Mouse (Mus musculus) right cerebral cortex, postnatal 10 days (tissue): ENCODE results near the gene Kcnk7.
"Not testable (repeated sequence)": the region's sequence is repeated elsewhere in the genome, so short reads cannot be mapped to it uniquely, and the experiment has no call there.

Source experiments
- DNase-seq, 2 experiments: peaks; one replicate each; pipeline ENCODE4 v3.0.0; 2021; ENCODE audit warnings: low spot score in 2 of 2

The Kcnk7 gene

DNA sequence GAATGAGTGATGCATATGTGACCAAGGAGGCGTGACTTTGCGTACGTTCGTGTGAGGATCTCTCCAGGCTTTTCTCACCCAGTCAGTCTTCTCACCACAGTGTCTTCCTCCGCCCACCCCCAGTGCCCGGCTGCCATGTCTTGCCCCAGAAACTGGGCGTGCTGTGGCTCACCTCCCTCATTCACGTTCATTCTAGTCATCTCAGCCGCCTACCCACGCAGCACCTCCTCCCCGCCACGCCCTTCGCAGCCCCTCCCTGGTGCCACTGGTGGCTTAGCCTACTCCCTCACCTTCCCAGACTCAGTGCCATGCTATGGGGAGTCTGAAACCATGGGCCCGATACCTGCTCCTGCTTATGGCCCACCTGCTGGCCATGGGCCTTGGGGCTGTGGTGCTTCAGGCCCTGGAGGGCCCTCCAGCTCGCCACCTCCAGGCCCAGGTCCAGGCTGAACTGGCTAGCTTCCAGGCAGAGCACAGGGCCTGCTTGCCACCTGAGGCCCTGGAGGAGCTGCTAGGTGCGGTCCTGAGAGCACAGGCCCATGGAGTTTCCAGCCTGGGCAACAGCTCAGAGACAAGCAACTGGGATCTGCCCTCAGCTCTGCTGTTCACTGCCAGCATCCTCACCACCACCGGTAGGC, at the start of gene Kcnk7:
TSS of gene Kcnk7 (plus strand) at position 205 of the 638 bp plus-strand sequence.
- DNase-seq, result no peak

DNA sequence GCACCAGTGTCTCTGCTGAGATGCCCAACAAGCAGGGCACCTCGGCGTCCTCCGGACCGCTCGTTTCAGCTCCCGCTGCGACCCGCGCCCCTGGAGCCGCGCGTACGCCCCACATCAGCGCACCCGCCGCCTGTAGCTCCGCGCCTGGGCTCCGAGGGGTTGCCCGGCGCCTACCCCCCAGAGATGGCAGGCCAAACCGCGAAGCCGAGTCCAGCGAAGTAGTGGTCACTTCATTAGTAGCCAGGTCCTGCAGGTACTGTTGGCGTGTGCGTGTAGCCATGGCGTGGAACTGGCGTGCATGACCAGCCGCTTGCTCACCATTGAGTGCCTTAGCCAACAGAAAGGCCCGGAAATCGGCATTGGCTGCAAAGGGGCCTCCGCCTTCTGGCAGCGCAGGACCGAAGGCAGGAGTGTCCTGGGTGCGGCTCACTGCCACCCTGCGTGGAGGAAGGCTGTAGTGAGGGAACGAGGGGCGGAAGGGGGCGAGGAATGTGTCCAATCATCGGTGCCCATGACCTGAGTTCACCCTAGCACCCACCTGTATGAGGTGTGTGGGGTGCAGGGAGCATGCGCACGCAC, 49.4 kb upstream of the Kcnk7 start:
- no peak for DNase-seq

DNA sequence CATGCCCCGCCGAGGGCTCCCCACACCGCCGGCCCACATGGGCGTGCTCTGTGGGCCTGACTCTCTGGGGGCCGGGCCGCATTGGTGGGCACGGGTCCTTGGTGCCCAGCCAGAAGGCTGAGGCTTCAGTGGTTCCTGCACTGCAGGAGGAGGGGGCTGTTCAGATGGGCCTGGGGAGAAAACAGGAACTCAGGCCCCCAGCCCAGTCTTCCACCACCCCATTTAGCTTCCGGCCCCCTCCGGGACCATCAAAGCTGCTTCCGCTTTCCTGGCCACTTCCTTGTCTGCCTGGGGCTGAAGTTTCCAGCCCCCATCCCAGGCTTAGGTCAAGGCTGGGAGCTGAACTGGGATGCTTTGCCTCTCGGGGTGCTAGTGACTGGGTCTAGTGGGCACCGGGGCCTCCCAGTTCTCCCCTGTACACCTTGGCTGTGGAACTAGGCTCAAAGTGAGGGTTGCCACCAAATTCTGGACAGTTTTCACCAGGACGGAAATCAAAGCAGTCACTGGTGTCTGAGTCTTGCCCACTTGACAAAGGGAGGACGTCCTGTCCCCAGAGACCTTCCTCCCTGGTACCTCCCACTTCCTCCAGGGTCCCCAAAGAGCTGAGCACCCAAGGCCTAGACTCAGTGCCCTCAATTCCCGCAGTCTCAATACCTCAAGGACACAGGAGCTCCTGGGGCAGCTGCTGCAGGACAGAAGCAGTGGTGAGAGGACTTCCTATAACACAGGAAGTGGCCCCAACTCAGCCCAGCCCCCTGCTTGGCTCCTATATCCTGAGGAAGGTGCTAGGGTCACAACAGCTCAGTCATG, 43.0 kb upstream of the Kcnk7 start:
- DNase-seq, result peak; percentile 62 to 63

DNA sequence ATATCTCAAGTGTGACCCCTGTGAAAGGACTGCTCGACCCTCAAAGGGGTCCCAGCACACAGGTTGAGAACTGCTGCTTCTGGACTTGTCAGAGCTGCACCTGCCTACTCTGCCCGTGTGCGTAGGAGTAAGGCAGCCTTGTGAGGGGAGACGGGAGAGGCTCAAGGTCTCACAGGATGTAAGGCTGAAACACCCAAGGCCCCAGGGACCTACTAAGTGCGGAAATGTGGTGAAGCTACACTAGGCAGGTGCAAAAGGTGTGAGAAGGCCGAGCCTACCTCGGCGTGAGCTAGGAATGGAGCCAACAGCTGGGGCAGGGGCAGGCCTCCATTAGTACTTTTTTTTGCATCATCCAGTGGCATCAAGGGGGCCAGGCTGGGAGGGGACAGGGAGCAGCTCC, 41.9 kb upstream of the Kcnk7 start:
- no peak for DNase-seq

DNA sequence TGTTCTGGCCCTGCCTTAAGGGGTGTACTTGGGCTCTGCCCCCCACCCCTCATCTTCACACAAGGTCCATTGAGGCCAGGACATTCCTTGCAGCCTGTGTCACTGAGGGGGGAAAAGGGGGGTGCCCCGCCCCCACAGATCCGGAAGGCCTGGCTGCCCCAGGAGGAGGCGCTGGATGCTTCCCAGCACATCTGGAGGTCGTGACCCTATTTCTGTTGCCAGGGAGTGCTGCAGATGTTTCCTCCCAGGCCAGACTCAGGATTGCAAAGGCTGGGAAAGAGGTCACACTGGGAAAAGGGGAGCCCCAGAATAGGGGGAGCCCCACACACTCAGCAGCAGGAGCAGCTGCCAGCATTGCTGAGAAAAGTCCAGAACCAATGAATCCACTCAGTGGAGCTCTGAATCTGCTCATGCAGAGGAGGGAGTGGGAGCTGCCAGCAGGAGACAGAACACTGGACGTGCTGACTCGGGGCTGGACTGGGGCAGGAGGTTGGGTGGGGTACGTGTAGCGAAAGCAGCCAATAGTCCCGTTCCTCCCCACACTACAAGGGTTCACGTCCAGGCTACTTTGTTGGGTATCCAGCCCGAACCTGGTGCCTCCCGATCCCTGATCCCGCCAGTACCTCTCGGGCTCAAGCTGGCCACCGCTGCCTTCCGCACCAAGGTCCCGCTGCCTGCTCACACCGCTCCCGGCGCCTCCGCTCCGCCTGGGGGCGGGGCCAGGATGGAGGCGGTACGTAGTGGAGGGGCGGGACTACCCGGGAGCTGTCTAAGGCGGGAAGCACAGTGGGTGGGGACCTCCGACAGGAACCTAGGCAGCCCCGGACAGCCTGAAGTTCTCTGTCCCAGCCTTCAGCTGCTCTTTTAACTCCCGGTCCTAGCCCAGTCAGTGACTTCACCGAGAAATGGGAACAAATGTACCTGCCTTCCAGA, 40.9 kb upstream of the Kcnk7 start, which contains the start of gene Sipa1:
TSS of gene Sipa1 (minus strand) at position 727 of the 933 bp plus-strand sequence.
- DNase-seq, result peak; percentile 82 to 86

- DNase-seq, result no peak
These were observed 39.4 kb upstream of the Kcnk7 start for GRCm38 (mm10) chr19:5664669-5665257.

GRCm38 (mm10) chr19:5665465-5665864, 38.7 kb upstream of the Kcnk7 start:
- no peak for DNase-seq

- no peak for DNase-seq
These were observed 37.8 kb upstream of the Kcnk7 start for GRCm38 (mm10) chr19:5666386-5666785.

DNA sequence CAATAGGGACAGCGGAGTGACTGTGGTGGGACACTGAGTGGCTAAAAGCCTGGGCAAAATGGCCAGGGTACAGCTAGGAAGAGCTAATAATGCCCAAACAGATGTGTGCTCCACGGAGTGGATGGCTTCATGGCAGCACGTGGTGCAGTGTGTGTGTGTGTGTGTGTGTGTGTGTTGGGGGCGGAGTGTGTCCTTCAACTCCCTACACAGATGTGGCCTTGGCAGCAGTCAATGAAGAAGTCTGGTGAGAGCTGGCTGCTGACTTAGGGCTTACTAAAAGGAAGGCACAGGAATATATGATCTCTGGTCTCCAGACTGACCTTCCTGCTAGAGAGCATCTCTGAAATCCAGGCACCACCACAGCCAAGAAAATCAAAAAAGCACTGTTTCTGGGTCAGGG, 35.8 kb upstream of the Kcnk7 start:
- DNase-seq, result no peak

DNA sequence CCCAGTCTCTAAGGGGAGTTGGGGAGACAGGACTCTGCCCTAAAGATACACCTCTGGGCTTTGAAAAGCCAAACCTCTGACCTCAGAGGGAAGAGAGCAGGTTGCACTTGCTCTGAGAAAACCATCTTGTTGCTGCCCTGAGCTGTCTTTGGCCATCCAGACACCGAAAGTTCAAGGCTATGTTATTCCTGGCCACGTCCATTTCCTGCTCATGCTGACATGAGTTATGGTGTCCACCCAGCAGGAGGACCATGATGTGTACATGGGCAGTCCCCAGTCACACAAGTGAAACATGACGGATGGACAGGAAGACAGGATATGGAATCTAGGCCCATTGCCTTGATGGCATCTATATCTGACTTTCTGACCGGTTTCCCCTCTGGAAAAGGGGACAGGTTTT, 23.7 kb upstream of the Kcnk7 start:
- DNase-seq, result no peak

DNA sequence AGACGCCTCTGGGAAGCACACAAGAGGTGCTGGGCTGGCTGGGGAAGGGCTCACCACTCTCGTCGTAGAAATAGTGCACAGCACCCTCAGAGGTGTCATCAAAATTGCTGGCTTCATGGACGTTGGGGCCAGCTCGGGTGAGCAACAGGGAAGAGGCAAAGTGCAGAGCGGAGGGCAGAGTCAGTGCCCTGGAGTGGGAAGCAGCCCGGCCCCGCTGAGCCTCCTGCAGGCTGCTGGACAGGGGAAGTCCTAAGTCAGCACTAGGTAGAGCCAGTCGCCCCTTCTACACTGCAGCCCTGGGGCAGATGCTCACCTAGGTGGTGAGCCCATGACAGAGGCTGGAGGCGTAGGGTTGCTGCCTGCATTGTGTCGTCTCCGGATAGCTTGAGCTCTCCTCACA, 19.9 kb upstream of the Kcnk7 start:
- no peak for DNase-seq

DNA sequence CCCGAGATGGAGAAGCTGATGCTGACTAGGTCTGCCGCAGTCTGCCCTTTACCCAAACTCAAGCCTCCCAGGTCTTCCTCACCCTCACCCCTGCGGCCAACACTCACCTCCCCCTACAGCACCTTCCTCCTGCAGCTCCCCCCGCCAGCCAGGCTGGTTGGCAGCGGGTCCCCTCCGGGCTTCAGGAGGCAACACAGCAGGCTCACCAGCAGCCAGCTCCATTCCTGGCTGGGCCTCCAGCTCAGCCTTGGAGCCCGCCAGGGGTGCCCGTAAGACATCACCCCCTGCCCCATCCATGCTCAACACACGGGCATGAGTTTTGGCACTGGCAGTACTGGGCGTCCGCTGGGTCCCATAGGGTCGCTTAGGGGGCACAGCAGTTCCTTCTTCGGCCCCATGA, 19.2 kb upstream of the Kcnk7 start:
- no peak for DNase-seq

- no peak for DNase-seq
These were observed 18.7 kb upstream of the Kcnk7 start for GRCm38 (mm10) chr19:5685431-5685830.

DNA sequence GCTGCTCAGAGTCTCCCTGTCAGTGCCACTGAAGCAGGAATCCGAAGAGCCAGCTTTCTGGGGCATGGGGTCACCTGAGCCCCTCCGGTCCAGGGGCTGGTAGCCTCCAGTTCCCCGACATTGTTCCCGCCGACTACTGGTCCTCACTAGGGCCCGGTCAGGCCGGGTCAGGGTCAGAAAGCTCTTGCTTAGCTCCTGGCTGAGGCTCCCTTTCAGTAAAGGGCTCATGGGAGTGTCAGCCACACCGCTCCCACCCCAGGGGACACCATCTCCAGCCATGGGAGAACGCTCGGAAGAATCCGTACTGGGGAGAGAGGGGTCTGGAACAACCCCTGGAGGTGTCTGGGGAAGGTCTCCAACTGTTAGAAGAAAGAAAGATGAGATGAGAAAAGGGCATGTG, 18.3 kb upstream of the Kcnk7 start:
- no peak for DNase-seq

DNA sequence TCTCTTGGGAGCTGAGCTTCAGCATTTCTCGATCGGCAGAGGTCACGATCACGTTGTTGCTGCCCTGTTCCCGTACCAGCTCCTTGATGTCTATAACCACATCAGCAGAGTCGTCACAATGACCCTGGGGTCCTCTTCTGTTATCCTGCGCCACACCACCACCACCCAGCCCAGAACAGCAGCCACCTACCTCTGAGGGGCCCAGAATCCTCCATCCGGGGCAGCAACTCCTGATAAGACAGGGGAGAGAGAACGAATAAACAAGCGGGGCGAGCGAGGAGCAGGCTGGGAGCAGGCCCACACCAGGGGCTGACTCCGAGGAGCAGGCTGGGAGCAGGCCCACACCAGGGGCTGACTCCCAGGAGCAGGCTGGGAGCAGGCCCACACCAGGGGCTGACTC, 17.7 kb upstream of the Kcnk7 start:
- no peak for DNase-seq

- not testable (repeated sequence) for DNase-seq
These were observed 17.2 kb upstream of the Kcnk7 start for GRCm38 (mm10) chr19:5686954-5687353.

GRCm38 (mm10) chr19:5687738-5688137, 16.4 kb upstream of the Kcnk7 start:
- DNase-seq, result no peak

DNA sequence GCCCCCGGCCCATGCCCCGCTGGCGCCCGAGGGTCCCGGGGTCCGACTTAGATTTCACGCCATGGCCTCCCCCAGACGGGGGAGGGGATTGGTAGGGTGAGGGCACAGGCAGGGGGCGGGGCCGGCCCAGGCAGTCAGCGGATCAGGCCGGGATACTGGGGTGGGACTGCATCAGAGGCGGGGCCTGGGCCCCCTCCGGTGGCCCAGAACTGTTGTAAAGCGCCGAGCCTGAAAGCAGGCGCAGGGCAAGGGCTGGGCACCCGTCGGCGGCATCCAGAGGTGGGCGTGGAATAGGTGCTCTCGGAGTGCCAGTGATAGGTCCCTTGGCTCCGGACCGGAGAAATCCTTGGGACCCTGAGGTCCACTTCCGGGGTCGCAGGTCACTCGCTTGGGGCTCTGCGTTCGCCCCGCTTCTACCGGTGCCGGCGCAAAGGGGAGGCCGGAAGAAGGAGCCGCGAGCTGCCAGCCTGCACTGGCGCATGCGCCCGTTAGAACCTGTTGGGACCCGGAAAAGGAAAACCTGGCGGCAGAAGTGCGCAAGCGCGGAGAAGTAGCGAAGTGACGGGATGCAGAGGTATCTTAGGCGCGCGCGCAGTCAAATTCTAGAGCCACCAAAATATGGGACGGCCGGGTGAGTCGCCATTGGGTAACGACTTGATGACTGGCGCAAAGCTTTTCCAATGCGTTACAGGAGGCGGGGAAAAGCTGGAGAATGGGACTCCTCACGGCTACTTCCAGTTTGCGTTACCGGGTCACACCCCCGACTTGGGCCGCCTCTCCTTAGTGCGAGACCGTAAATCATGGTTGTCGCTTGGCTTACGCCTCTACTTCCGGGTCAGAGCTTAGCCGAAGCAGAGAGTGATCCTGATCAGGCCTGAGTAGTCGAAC, 15.7 kb upstream of the Kcnk7 start, which contains the start of the genes Map3k11 and Pcnx3:
TSS of gene Map3k11 (plus strand) at position 543 of the 888 bp plus-strand sequence.
TSS of gene Pcnx3 (minus strand) at position 709 of the 888 bp plus-strand sequence.
- peak; percentile 99 for DNase-seq

DNA sequence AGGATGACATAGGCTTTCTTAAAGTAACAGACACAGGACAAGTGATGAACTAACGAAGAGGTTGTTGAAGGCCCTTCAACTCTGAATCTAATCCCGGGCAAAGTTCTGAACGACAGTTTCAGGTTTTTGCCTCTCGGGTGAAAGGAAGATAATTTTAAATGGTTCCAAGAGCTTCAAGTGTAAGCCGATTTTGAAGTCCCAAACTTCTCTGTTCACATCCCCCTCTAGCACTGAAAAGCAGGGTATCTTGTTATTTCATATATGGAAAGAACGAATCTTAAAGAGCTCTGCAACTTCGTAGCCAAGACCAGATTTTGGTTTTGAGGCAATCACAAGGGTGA, 15.1 kb upstream of the Kcnk7 start:
- no peak for DNase-seq
